Mouse (Mus musculus): Measurements from ENCODE around the gene Socs5.

The Socs5 gene

GRCm38 (mm10) chr17:87108507-87109292 lies 1.2 kb downstream of the Socs5 start:
- DNase-seq, result peak; percentile 22

DNA sequence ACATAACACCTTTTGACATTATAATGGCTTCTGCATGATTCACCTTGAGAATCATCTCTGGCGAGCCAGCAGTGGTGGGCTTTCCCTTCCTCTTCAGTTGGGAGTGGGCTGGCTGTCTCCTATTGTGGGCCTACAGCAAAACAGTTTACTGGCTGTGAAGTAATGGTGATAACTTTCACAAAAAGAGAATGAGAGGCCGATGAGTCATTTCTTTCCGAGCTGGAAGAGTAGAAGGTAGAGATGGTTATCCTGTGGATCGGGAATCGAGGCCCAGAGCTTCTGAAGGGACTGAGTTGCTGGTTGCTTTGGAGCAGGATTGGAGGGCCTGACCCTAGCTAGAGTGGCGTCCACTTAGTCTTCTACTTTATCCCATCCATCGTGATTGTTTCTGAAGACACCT lies 2.0 kb downstream of the Socs5 start:
- DNase-seq, result no peak

GRCm38 (mm10) chr17:87112852-87113592 lies 5.5 kb downstream of the Socs5 start:
- DNase-seq, result no peak

DNA sequence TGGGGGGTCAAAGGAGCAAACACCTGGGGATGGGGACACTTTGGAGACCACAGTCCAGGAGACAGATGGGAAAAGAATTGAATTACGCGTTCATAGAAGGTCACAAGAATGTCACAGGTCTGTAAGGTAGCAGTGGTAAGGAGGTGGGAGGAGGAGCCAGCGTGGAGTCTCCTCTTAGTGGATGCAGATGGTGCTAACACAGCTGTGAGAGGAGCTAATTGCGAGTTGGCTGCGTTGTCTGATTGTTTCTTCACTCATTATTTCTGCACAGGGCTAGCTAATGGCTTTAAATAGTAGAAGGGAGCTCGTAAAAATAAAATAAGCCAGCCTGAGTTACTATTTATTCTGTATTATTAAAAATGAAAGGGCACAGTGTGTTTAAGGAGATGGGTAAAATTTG lies 8.1 kb downstream of the Socs5 start:
- DNase-seq, result no peak

DNA sequence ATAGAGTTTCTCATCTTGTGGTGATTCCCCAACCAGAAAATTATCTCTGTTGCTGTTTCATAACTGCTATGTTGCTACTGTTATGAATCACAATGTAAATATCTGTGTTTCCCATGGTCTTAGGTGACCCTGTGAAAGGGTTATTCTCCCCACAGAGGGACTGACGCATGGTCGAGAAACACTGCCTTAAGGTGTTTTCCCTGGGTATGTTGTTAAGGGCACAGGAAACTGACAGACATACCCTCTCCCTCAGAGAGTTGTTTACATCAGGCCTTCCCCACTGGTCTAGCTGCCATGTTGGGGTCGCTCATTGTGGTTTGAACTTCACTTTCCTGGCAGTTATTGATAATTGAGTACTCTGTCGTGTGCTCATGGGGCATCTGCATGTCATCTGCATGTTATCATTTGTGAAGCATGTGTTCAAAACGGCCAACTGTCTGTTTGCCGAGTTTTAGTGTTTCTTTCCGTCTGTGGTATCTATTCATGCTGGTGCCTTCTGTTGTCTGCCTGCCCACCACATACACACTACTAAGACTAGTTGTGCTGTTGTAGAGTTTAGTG lies 11.6 kb downstream of the Socs5 start:
- DNase-seq, result no peak

GRCm38 (mm10) chr17:87125344-87125743 lies 17.9 kb downstream of the Socs5 start:
- no peak for DNase-seq

DNA sequence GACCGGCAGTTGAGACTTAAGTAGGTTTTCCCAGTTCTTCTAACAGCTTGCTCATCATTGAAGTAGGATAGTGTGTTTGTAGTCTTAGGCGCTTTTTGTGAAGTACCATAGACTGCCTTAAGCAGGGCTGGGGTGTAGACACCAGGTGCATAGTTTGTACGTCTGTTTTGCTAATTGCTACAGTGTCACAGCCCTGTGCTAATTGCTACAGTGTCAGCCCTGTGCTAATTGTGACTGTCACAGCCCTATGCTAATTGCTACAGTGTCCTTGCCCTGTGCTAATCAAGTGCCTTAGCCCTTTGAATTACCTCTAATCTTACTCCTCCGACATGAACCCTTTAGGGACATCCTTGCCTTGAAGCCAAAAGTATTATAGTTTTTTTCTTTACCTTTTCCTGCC lies 24.8 kb downstream of the Socs5 start:
- DNase-seq, result no peak

GRCm38 (mm10) chr17:87133823-87134222 lies 26.3 kb downstream of the Socs5 start:
- no peak for DNase-seq

DNA sequence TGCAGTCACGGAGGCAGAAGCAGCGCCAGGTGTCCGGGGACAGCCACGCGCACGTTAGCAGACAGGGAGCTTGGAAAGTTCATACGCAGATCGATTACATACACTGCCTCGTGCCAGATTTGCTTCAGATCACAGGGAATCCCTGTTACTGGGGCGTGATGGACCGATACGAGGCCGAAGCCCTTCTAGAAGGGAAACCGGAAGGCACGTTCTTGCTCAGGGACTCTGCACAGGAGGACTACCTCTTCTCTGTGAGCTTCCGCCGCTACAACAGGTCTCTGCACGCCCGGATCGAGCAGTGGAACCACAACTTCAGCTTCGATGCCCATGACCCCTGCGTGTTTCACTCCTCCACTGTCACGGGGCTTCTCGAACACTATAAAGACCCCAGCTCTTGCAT lies 27.2 kb downstream of the Socs5 start:
- DNase-seq, result no peak

GRCm38 (mm10) chr17:87135741-87136140 lies 28.3 kb downstream of the Socs5 start:
- no peak for DNase-seq

- no peak for DNase-seq
Observed at GRCm38 (mm10) chr17:87141188-87141935, 33.9 kb downstream of the Socs5 start.

DNA sequence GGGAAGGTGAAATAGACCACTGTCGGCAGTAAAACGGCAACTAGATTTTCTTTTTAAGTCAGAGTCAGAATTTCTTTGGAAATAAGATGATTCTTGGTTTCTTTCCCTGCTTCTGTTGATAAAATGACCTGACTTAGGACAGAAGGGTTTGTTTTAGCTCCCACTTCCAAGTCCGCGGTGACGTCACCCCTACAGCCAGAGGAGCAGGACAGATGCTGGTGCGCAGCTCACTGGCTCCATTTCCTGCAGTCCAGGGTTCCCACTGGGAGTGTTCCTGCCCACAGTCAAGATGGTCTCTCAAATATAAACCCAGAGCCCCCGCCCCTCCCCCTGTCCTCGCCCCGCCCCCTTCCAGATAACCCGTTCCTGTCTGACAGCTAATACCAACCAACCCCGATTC lies 34.8 kb downstream of the Socs5 start:
- no peak for DNase-seq

DNA sequence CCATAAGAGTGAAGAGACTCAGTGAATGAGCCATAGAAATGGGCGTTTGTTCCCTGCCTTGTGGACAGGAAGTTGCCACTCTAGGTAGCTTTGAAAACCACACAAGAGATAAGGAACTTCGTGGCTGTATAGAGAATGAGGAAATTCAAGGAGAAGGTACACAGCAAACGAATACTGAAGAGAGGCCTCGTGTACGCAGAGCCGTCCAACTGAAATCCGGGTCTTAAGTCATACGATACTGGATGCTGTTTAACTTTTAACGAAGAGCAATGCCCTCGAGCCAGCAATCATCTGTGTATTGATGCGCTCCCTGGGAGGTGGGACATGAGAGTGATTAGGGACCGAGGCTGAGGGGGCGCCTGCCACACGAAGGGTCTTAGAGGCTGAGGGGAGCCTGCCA lies 35.7 kb downstream of the Socs5 start:
- DNase-seq, result no peak

DNA sequence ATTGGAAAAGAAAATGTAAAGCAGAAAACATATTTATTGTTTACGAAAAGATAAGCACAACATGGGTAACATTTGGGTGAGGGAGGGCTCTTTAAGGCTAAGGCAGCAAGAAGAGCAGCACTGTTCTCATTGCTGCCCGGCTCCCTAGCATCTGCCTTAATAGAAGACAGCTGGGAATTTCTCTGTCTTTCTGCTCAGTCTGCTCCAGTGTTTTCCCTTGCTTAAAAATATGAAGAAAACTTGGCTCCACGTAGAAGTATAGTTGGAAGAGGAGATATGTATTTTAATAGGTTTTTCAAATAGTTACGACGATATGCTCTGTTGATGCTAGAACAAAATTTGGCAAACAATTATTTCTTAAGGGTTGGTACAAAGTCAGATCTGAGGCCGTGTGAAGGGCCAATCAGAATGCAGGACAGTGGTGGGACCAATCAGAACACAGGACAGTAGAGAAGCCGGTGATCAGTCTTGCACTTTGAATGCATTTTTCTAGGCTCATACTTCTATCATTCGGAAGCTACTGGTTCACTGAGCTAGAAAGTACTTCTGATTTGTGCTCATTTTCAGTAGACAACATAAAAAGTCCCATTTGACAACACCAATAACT lies 39.0 kb downstream of the Socs5 start:
- no peak for DNase-seq

- DNase-seq, result no peak
Observed at GRCm38 (mm10) chr17:87149762-87150161, 42.3 kb downstream of the Socs5 start.

GRCm38 (mm10) chr17:87152984-87153383 lies 45.5 kb downstream of the Socs5 start:
- no peak for DNase-seq

GRCm38 (mm10) chr17:87155664-87156063 lies 48.2 kb downstream of the Socs5 start:
- no peak for DNase-seq

DNA sequence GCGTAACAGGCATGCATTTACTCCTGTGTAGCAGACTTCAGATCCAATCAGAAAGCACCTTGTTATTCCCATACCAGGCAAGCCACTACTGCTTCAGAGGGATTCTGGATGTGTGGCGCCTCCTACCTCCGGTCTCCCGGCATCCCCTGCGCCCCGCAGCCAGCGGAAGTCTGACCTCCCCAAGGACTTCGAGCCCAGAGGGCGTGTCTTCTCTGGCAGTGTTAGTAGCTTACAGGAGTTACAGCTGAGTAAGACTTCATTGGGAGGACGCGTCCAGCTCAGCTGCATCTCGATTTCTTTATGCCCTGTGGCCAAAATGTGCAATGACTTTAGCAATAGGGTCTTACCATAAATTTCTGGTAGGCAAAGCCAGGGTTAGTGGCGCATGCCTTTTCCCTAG lies 50.3 kb downstream of the Socs5 start:
- no peak for DNase-seq

- no peak for DNase-seq
Observed at GRCm38 (mm10) chr17:87158597-87158996, 51.1 kb downstream of the Socs5 start.

- no peak for DNase-seq
Observed at GRCm38 (mm10) chr17:87160270-87160669, 52.8 kb downstream of the Socs5 start.

GRCm38 (mm10) chr17:87164312-87164922 lies 56.9 kb downstream of the Socs5 start:
- DNase-seq, result no peak

- no peak for DNase-seq
Observed at GRCm38 (mm10) chr17:87167407-87167806, 59.9 kb downstream of the Socs5 start.

Measured in cerebellum, adult 8-10 months (tissue).